Mouse (Mus musculus) kidney, embryonic 15.5 days (tissue): ENCODE data around the gene Gm20509. TPM values are rescaled to one million over a fixed set of nuclear protein-coding genes. Genes with fewer than 3 reads are reported as not detected.

Source experiments
- ATAC-seq: fragments of 200-750 bp; cut with Nextera tagmentation; replicated peaks from 2 replicates; pipeline ENCODE4 v1.8.0; 2017; ENCODE audit warnings: moderate TSS enrichment; ENCODE audit not compliant: low FRiP score
- H3K27ac ChIP-seq: fragments of 300-500 bp; sonication (generic); 2 replicates; pipeline ENCODE4 v1.5.1; 2015; ENCODE audit warnings: mild to moderate bottlenecking, inconsistent platforms
- H3K27me3 ChIP-seq: fragments of 300-500 bp; sonication (generic); 2 replicates; pipeline ENCODE4 v1.6.1; 2015; ENCODE audit warnings: inconsistent platforms
- H3K36me3 ChIP-seq: fragments of 300-500 bp; sonication (generic); 2 replicates; pipeline ENCODE4 v1.6.1; 2015; ENCODE audit warnings: inconsistent platforms
- H3K4me1 ChIP-seq: fragments of 300-500 bp; sonication (generic); 2 replicates; pipeline ENCODE4 v1.6.1; 2015; ENCODE audit warnings: inconsistent platforms
- H3K4me2 ChIP-seq: fragments of 300-500 bp; sonication (generic); 2 replicates; pipeline ENCODE4 v1.6.1; 2015; ENCODE audit warnings: moderate library complexity, mild to moderate bottlenecking, inconsistent platforms
- H3K4me3 ChIP-seq: fragments of 300-500 bp; sonication (generic); replicated peaks from 2 replicates; pipeline ENCODE4 v1.5.1; 2015; ENCODE audit warnings: mild to moderate bottlenecking, inconsistent platforms
- H3K9ac ChIP-seq: fragments of 300-500 bp; sonication (generic); 2 replicates; pipeline ENCODE4 v1.6.1; 2015; ENCODE audit warnings: mild to moderate bottlenecking, inconsistent platforms
- H3K9me3 ChIP-seq: fragments of 300-500 bp; sonication (generic); replicated peaks from 2 replicates; pipeline ENCODE4 v1.6.1; 2016; ENCODE audit warnings: inconsistent platforms
- WGBS: fragments of 180-500 bp; shearing (Covaris S2); methylation state at CpG from one replicate; pipeline ENCODE4 v1.1.7; 2015; ENCODE audit warnings: mixed read lengths; 5-methylcytosine and 5-hydroxymethylcytosine counted together
- polyA plus RNA-seq: library from polyadenylated mRNA; unstranded; fragments of >200 nt; fragmentation: Nextera tagmentation; extraction: Ambion mirVana; gene quantifications from 2 replicates; pipeline ENCODE4 v1.2.1, GENCODE M21; 2015

The Gm20509 gene
- polyA plus RNA-seq, 1 experiment from 2014 or later = not detected

DNA sequence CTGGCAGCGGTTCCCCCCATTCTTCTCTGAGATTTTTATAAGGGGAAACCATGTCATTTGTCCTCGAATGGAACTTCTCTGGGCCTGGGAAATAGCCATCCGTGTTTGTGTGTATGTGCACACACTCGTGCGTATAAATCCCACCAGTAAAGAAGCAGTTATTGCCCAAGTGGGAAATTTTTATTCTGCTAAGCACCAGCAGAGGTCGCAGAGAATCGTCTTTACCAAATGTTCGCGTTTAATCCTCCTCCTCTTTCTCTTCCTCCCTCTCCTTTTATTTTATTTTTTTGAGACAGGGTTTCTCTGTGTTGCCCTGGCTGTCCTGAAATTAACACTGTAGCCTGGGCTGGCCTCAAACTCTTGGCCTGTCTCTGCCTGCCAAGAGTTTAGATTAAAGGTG, 52.1 kb downstream of the Gm20509 start:
- WGBS = 57% methylated on average over 9 of the region's 9 CpGs
- no peak for ATAC-seq
- H3K36me3 ChIP-seq = no peaks in the 10 kb centered on the region

DNA sequence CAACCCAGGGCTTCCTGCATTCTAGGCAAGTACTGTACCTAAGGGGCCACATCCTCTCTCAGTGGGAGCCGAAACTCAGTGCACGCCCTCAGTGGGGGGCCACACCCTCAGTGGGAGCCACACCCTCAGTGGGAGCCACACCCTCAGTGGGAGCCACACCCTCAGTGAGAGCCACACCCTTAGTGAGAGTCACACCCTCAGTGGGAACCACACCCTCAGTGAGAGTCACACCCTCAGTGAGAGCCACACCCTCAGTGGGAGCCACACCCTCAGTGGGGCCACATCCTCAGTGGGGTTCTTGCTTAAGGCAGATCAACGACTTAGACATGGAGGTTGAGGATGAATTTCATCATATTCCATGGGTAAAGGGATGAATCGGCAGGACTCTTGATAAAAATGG, 55.7 kb downstream of the Gm20509 start:
- Histone ChIP-seq H3K9ac (no peak overlapping the region), H3K4me1 (no peaks in the 10 kb centered on the region), H3K4me3 (no peak overlapping the region), H3K36me3 (no peaks in the 10 kb centered on the region), H3K27ac (no peak overlapping the region), H3K9me3 (no peaks in the 10 kb centered on the region), H3K27me3 (peaks cover 8% of the 10 kb centered on the region), H3K4me2 (no peak overlapping the region)
- WGBS = 80% methylated on average over 4 of the region's 4 CpGs
- no peak for ATAC-seq

More for the DNA sequence above, 52.1 kb downstream of the Gm20509 start:
- Histone ChIP-seq H3K4me3 (no peak overlapping the region), H3K4me2 (no peak overlapping the region), H3K27me3 (no peaks in the 10 kb centered on the region), H3K9me3 (no peaks in the 10 kb centered on the region), H3K27ac (no peak overlapping the region), H3K9ac (no peak overlapping the region), H3K4me1 (no peaks in the 10 kb centered on the region)

DNA sequence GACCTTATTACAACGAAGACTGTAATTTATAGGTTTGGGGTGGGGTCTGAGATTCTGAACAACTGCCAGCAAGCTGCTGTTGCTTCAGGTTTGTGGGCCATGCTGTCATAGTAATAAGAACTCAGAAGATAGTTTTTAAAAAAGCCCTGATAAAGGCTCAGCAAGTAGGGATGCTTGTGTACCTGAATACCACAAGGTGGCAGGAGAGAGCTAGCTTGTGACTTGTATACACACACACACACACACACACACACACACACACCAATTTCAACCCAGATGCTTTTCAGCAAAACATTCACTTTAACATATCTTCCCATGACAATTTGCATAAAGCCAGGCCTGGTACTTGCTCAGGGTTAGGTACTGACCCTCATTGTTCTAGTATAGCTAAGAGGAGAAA, 57.0 kb downstream of the Gm20509 start:
- no peak overlapping the region for H3K9ac ChIP-seq
- H3K27ac ChIP-seq = no peak overlapping the region
- no peaks in the 10 kb centered on the region for H3K36me3 ChIP-seq
- 0 out of 2 replicates have a peak, but pooled peaks cover 2% of the 10 kb centered on the region for H3K4me1 ChIP-seq
- no peak for ATAC-seq
- H3K27me3 ChIP-seq = peaks cover 17% of the 10 kb centered on the region
- 36% methylated on average over 1 of the region's 1 CpGs for WGBS
- no peak overlapping the region for H3K4me3 ChIP-seq
- H3K9me3 ChIP-seq = no peaks in the 10 kb centered on the region
- H3K4me2 ChIP-seq = no peak overlapping the region

DNA sequence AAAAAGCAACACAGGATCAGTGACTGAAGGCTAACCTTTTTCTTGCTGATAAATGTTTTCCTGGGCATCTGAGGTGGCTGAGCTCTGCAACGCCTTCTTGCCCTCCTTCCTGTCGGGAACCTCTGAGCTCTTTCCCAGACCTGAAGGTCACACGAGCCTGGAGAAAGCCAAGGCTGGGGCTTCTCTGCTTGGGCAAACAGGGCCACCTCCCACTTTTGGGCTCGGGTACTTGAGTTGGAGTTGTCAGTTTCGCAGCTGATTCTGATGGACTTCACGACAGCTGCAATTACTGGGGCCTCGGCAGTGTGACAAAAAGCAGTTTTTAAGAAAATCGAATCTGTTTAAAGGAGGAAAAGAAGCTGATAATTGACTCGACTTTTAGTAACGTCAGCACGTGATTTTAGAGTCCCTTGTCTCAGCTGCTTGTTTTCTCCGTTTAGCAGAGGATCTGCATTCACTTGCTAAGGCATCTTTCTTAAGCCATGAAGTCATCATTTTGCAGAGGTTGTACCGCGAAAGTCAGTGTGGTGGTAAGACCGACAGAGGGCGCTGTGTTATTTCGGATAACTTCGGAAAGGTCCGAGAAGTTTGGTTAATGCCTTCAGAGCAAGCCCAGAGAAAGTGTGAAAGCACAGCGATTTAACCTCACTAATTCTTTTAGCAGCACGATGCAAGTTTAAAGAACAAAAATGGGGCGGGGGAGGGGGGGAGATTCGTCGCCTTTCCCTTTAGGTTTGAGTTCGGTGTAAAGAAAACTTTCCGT, 60.5 kb downstream of the Gm20509 start:
- peak overlapping the region; percentile 25 for H3K4me3 ChIP-seq
- ATAC-seq = 0 out of 2 replicates have a peak, but pooled peaks have one; percentile 71
- WGBS = 16% methylated on average over 26 of the region's 26 CpGs
- H3K27me3 ChIP-seq = peaks cover 21% of the 10 kb centered on the region
- H3K4me1 ChIP-seq = 0 out of 2 replicates have a peak, but pooled peaks cover 2% of the 10 kb centered on the region
- no peaks in the 10 kb centered on the region for H3K36me3 ChIP-seq
- no peak overlapping the region for H3K9ac ChIP-seq
- no peaks in the 10 kb centered on the region for H3K9me3 ChIP-seq
- H3K4me2 ChIP-seq = peak overlapping the region; percentile 59
- no peak overlapping the region for H3K27ac ChIP-seq

DNA sequence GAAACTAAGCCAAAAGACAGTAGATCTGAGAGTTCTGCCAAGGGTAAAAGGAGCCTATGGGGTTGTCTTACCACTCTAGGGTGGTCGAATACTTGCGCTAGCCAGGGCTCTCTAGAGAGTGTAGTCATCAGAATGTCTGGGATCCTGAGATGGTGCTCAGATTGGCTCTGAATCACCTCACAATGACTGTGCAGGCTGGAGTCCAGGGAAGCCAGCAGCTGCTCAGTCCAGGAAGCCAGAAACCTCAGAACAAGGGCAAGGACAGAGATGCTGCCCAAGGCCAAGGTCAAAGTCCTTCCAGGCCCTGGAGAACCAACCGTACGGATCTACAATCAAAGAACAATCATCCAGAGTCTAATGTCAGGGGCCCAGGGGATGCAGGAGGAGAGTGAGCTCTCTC, 63.4 kb downstream of the Gm20509 start:
- peaks cover 21% of the 10 kb centered on the region for H3K27me3 ChIP-seq
- no peak overlapping the region for H3K9ac ChIP-seq
- H3K4me1 ChIP-seq = 0 out of 2 replicates have a peak, but pooled peaks cover 2% of the 10 kb centered on the region
- ATAC-seq = no peak
- WGBS = 86% methylated on average over 4 of the region's 4 CpGs
- H3K36me3 ChIP-seq = no peaks in the 10 kb centered on the region
- no peak overlapping the region for H3K4me3 ChIP-seq
- no peaks in the 10 kb centered on the region for H3K9me3 ChIP-seq
- no peak overlapping the region for H3K27ac ChIP-seq
- no peak overlapping the region for H3K4me2 ChIP-seq

Other genes with a start within 250 kb of the Gm20509 start
- gene Pygo1, start 176.8 kb upstream of the Gm20509 start, polyA plus RNA-seq = 5.4 TPM in 2 replicates
- 1.9 and 2.8 TPM in 2 replicates for gene Dyx1c1, start 143.7 kb upstream of the Gm20509 start, polyA plus RNA-seq
- not detected in 2 replicates for gene Gm44503, start 143.6 kb upstream of the Gm20509 start, polyA plus RNA-seq
- gene Ccpg1os, start 117.1 kb upstream of the Gm20509 start, polyA plus RNA-seq = 20.6 and 22.8 TPM in 2 replicates
- gene Ccpg1, start 117.0 kb upstream of the Gm20509 start, polyA plus RNA-seq = 34.7 and 36.6 TPM in 2 replicates
- gene Pigb, start 62.1 kb upstream of the Gm20509 start, polyA plus RNA-seq = 16.2 and 16.3 TPM in 2 replicates
- gene Rab27a, start 57.6 kb upstream of the Gm20509 start, polyA plus RNA-seq = 5.2 and 7.1 TPM in 2 replicates
- 0.13 TPM in 1 of 2 replicates, not detected in the other for gene Khdc3, start 634 bp upstream of the Gm20509 start, polyA plus RNA-seq
- 119 and 126 TPM in 2 replicates for gene Rsl24d1, start 11.0 kb downstream of the Gm20509 start, polyA plus RNA-seq